Mouse (Mus musculus) liver, adult 10 weeks (tissue): ENCODE measurements around the gene Deaf1. TPM values are rescaled to one million over a fixed set of nuclear protein-coding genes. Genes with fewer than 3 reads are reported as not detected.

Source experiments
- polyA plus RNA-seq: library from polyadenylated mRNA; stranded (reverse); fragments of 350-450 nt; fragmentation: Illumina TruSeq; extraction: RNeasy Lipid Tissue Mini Kit (QIAGEN cat#74804); gene quantifications from one replicate; pipeline ENCODE4 v1.2.3, GENCODE M21; 2014; ENCODE audit warnings: low read depth, low replicate concordance

The Deaf1 gene
- polyA plus RNA-seq: 1.4 TPM

DNA sequence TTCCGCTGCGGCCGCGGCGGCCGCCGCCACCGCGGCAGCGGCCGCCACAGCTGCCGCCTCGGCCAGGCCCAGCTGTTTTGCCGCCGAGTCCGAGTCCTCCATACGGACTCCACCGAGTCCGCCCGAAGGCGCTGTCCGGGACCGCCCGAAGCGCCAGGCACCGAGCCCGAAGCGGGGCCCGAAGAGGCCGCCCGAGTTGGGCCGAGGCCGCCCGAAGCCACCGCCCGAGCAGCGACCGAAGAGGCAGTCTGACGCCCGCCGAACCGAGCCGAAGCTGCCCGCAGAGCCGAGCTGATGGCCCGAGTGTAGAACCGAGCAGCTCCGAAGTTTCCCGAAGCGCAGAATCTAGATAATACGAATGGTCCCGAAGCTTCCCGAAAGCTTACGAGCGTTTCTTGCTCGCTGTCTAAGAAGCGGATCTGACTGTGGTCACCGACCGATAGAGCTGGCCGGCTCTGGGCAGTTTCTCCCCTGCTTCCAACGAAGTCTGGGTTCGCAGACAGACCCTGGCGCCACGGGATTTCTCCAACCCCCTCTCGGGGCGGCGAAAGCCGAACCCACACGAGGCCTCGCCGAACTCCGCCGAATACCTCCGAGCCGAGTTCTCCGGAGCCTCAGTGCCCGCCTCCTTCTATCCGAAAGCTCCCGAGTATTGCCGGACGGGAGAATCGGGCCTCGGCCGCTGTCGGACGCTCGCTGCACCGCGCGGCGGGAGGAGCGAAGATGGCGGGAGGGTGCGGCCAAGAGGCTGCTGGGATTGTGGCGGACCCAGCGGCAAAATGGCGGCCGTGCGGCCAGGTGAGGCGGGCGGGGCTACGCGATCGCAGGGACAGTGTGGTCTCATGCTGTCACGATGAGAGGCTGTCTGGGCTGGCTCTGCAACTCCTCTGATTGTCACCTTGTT lies at the start of gene Deaf1, which contains the start of gene Tmem80:
Gene Deaf1, minus strand, starts transcription at position 222 of the 904 bp plus-strand sequence.
Gene Tmem80, plus strand, starts transcription at position 271 of the 904 bp plus-strand sequence.

DNA sequence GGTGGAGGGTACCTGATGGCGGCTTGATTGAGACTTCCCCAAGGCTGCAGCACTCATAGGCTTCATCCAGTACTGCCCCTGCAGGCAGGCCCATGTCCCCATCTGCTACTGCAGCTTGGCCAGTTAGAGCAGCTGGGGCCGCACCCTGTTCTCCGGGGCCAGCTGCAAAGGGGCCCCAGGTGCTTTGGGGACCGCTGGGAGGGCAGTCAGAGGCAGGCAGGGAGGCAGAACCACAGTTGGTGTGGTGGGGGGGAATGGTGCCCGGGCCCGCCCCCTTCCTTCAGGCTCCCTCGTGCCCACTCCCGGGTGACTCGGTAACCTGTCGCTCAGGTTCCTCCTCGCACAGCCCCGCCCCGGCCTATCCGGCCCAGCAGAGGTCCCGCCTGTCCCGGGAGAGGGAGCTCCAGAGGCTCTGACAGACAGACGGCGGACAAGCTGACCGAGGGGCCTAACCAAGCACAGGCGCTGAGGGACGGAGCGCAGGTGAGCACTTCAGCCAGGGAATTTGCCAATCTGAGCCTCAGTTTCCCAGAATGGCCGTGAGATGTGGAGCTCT lies 11.2 kb upstream of the Deaf1 start, which contains the start of gene Eps8l2:
Gene Eps8l2, plus strand, starts transcription at position 305 of the 556 bp plus-strand sequence.

GRCm38 (mm10) chr7:141291921-141292582 lies 35.4 kb downstream of the Deaf1 start, which contains the start of gene Drd4:
TSS of gene Drd4 (plus strand) at chr7:141292006.

GRCm38 (mm10) chr7:141278766-141279590 lies 48.5 kb downstream of the Deaf1 start, which contains the start of gene Sct:
TSS of gene Sct (minus strand) at chr7:141279133.

GRCm38 (mm10) chr7:141276546-141276945 lies 50.9 kb downstream of the Deaf1 start, which contains the start of gene Cdhr5:
TSS of gene Cdhr5 (minus strand) at chr7:141276786.

GRCm38 (mm10) chr7:141265739-141266561 lies 61.5 kb downstream of the Deaf1 start, which contains the start of gene Irf7:
TSS of gene Irf7 (minus strand) at chr7:141266481.

Other genes starting within 250 kb of the Deaf1 start
- gene Pkp3, start 249.5 kb downstream of the Deaf1 start, polyA plus RNA-seq: not detected
- gene Sigirr, start 227.1 kb downstream of the Deaf1 start, polyA plus RNA-seq: 1.6 TPM
- gene Ano9, start 209.9 kb downstream of the Deaf1 start, polyA plus RNA-seq: not detected
- gene Ptdss2, start 205.3 kb downstream of the Deaf1 start, polyA plus RNA-seq: 7.0 TPM
- 5.3 TPM for gene Rnh1, start 154.8 kb downstream of the Deaf1 start, polyA plus RNA-seq
- gene Hras, start 133.7 kb downstream of the Deaf1 start, polyA plus RNA-seq: 8.3 TPM
- 0.37 TPM for gene Lrrc56, start 133.5 kb downstream of the Deaf1 start, polyA plus RNA-seq
- 0.37 TPM for gene Lmntd2, start 113.6 kb downstream of the Deaf1 start, polyA plus RNA-seq
- gene Rassf7, start 111.8 kb downstream of the Deaf1 start, polyA plus RNA-seq: 3.6 TPM
- gene Phrf1, start 98.9 kb downstream of the Deaf1 start, polyA plus RNA-seq: 6.0 TPM
- gene Irf7, start 61.2 kb downstream of the Deaf1 start, polyA plus RNA-seq: 32.2 TPM
- gene Cdhr5, start 50.9 kb downstream of the Deaf1 start, polyA plus RNA-seq: 14.3 TPM
- gene Sct, start 48.6 kb downstream of the Deaf1 start, polyA plus RNA-seq: not detected
- not detected for gene Drd4, start 35.7 kb downstream of the Deaf1 start, polyA plus RNA-seq
- gene Tmem80, start within 50 bp of the Deaf1 start, polyA plus RNA-seq: 10.1 TPM
- gene Eps8l2, start 11.2 kb upstream of the Deaf1 start, polyA plus RNA-seq: 9.6 TPM
- gene Taldo1, start 64.5 kb upstream of the Deaf1 start, polyA plus RNA-seq: 13.5 TPM
- gene Gatd1, start 86.4 kb upstream of the Deaf1 start, polyA plus RNA-seq: 6.2 TPM
- gene Cend1, start 101.8 kb upstream of the Deaf1 start, polyA plus RNA-seq: not detected
- gene Slc25a22, start 110.2 kb upstream of the Deaf1 start, polyA plus RNA-seq: 9.5 TPM
- gene Pidd1, start 116.3 kb upstream of the Deaf1 start, polyA plus RNA-seq: 0.11 TPM
- gene Rplp2, start 119.7 kb upstream of the Deaf1 start, polyA plus RNA-seq: 11.4 TPM
- 6.6 TPM for gene Pnpla2, start 127.5 kb upstream of the Deaf1 start, polyA plus RNA-seq
- not detected for gene Cracr2b, start 133.4 kb upstream of the Deaf1 start, polyA plus RNA-seq
- gene Cd151, start 139.7 kb upstream of the Deaf1 start, polyA plus RNA-seq: 10.0 TPM
- gene Polr2l, start 147.4 kb upstream of the Deaf1 start, polyA plus RNA-seq: 2.3 TPM
- 5.4 TPM for gene Tspan4, start 147.6 kb upstream of the Deaf1 start, polyA plus RNA-seq
- 8.9 TPM for gene Chid1, start 212.2 kb upstream of the Deaf1 start, polyA plus RNA-seq
- gene Ap2a2, start 234.5 kb upstream of the Deaf1 start, polyA plus RNA-seq: 40.8 TPM